Comparison of ENCODE assay signal across 8 mouse cellular contexts in the genomic region with DNA sequence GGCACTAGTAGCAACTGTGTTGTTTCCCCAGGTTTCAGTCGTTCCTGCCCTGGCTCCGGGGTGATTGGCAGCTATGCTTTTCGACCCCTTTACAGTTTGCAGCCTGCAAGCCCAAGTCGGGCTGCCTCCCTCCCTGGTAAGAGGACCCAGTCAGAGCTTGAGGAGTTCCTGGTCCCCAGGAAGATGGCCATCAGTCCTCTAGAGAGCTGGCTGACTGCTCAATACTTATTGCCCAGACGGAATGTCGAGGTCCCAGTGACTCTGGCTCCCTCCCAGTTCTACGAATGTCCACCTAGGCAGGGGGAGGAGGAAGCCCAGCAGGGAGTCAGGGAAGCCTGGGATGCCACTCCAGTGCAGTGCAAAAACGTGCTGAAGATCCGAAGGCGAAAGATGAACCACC. TPM values are rescaled to one million over a fixed set of nuclear protein-coding genes. Genes with fewer than 3 reads are reported as not detected.
A peak's percentile ranks its signal among the peaks of the same experiment; 100 is the strongest.
DNase-seq lines count a peak whose midpoint lies in the region; ATAC-seq lines count a peak whose summit lies in the region.

No protein-coding gene starts in this region.

- peak; percentile 67 for DNase-seq in cerebellum, adult 9-11 months
- no peak for DNase-seq in cerebellum, postnatal 25 days
- DNase-seq in spleen, postnatal 4 days (ENCODE audit: low spot score in 2 of 2) = peak; percentile 24 to 68
- DNase-seq in spleen, adult 18-20 months = no peak
- peak; percentile 45 for DNase-seq in testis, postnatal 10 days (ENCODE audit: low spot score)
- no peak for DNase-seq in urinary bladder, postnatal 4 days (ENCODE audit: low spot score in 2 of 2)
- no peak for DNase-seq in c-Kit-positive CD71-positive TER-119-positive erythroid progenitor cells, embryonic 14.5 days (ENCODE audit: low spot score)

- no peaks in the 10 kb centered on the region for H3K9me3 ChIP-seq in limb, embryonic 15.5 days

- no peaks in the 10 kb centered on the region for H3K27me3 ChIP-seq in limb, embryonic 15.5 days

- peaks cover 17% of the 10 kb centered on the region; the same call in 1 of the 2 replicates for H3K36me3 ChIP-seq in limb, embryonic 15.5 days

- peak overlapping the region; percentile 78 for H3K4me3 ChIP-seq in limb, embryonic 15.5 days

- 55% methylated on average over 10 of the region's 10 CpGs for WGBS in limb, embryonic 15.5 days

- H3K4me2 ChIP-seq in limb, embryonic 15.5 days = peak overlapping the region; percentile 86

- peak overlapping the region; percentile 78 for H3K9ac ChIP-seq in limb, embryonic 15.5 days

- H3K4me1 ChIP-seq in limb, embryonic 15.5 days = peaks cover 31% of the 10 kb centered on the region

- ATAC-seq in limb, embryonic 15.5 days (ENCODE audit: insufficient number of reproducible peaks, low FRiP score, low TSS enrichment, low read depth) = no peak

- peak overlapping the region; percentile 93; the same call in 1 of the 2 replicates for H3K27ac ChIP-seq in limb, embryonic 15.5 days

RNA-seq across cellular contexts. Expression of gene Aurkaip1, which starts 1.2 kb away (rescaled TPM):
- 123 and 128 TPM in 2 replicates for polyA plus RNA-seq in limb, embryonic 15.5 days (2015; fragmentation: Nextera tagmentation; extraction: Ambion mirVana)

RNA-seq across cellular contexts. Expression of gene Mxra8, which starts 7.2 kb away (rescaled TPM):
- polyA plus RNA-seq in limb, embryonic 15.5 days (2015; fragmentation: Nextera tagmentation; extraction: Ambion mirVana) = 150 and 197 TPM in 2 replicates

RNA-seq across cellular contexts. Expression of gene Dvl1, which starts 14.9 kb away (rescaled TPM):
- 7.1 and 10.4 TPM in 2 replicates for polyA plus RNA-seq in limb, embryonic 15.5 days (2015; fragmentation: Nextera tagmentation; extraction: Ambion mirVana)

RNA-seq across cellular contexts. Expression of gene Ccnl2, which starts 20.0 kb away (rescaled TPM):
- 185 and 187 TPM in 2 replicates for polyA plus RNA-seq in limb, embryonic 15.5 days (2015; fragmentation: Nextera tagmentation; extraction: Ambion mirVana)

RNA-seq across cellular contexts. Expression of gene Mrpl20, which starts 29.6 kb away (rescaled TPM):
- polyA plus RNA-seq in limb, embryonic 15.5 days (2015; fragmentation: Nextera tagmentation; extraction: Ambion mirVana) = 169 and 184 TPM in 2 replicates

Comparison
In these comparisons a context has a peak if more than half of its experiments do, and no peak if none do; other contexts are left out.
1. DNase-seq: peak in cerebellum, adult 9-11 months (single experiment), spleen, postnatal 4 days (2 of 2) and testis, postnatal 10 days (single experiment); none in cerebellum, postnatal 25 days (0 of 2), spleen, adult 18-20 months (0 of 2), urinary bladder, postnatal 4 days (0 of 2) and c-Kit-positive CD71-positive TER-119-positive erythroid progenitor cells, embryonic 14.5 days (single experiment).